Mouse (Mus musculus) embryo, embryonic 11 days (tissue): ENCODE results near the gene Iqgap3.

Experiments
- DNase-seq: peaks from one replicate; pipeline ENCODE4 v3.0.0-alpha.2; 2015

The Iqgap3 gene

GRCm38 (mm10) chr3:88081345-88082223 lies at the start of gene Iqgap3:
Gene Iqgap3 (plus strand): TSS chr3:88081971.
- peak; percentile 96 for DNase-seq

DNA sequence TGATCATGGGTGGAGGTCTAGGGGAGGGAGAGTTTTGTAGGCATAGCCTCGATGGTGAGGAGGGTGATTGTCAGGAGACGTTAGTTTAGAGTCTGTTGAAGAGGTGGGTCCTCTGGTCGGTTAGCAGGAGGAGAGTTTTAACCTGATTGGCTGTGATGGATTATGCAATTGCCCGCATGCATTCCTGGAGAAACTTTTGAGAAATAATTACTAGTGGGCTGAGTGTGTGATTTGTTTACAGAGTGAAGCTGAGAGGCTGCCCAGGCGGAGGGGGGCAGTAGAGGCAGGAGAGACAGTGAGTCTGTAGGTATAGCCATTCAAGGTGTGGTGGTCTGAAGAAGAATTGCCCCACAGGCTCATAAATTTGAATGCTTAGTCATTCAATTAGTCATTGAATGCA lies 48.3 kb upstream of the Iqgap3 start:
- DNase-seq, result no peak

DNA sequence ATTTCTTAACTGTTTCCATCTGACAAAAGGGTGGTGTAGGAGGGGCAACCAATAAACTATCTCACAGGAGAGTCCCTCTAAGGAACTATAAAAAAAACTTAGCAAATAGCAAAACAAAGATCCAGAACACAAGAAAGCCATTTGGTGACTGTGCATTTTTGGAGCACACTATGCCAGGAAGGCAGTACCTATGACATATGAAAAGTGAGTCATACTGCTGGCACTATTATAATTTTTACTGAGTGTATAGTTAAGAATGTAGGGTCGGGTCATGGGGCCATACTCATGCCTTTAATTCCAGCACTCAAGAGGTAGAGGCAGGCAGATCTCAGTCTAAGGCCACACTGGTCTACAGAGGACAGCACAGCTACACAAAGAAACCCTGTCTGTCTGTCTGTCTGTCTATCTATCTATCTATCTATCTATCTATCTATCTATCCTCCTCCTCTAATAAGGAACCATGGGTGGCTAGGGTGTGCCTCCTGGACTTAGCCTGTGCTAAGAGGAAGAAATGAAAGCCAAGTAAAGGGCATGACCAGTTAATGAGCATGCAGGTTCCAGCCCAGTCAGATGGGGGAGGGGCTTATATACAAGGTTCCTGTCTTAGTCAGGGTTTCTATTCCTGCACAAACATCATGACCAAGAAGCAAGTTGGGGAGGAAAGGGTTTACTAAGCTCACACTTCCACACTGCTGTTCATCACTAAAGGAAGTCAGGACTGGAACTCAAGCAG lies 46.0 kb upstream of the Iqgap3 start:
- no peak for DNase-seq

GRCm38 (mm10) chr3:88042661-88043421 lies 38.9 kb upstream of the Iqgap3 start, which contains the start of gene Gpatch4:
Gene Gpatch4 (plus strand): TSS chr3:88043108.
- DNase-seq, result peak; percentile 95

- DNase-seq, result no peak
Measured at GRCm38 (mm10) chr3:88049532-88049931, 32.2 kb upstream of the Iqgap3 start.

GRCm38 (mm10) chr3:88057030-88057429 lies 24.7 kb upstream of the Iqgap3 start:
- DNase-seq, result no peak

DNA sequence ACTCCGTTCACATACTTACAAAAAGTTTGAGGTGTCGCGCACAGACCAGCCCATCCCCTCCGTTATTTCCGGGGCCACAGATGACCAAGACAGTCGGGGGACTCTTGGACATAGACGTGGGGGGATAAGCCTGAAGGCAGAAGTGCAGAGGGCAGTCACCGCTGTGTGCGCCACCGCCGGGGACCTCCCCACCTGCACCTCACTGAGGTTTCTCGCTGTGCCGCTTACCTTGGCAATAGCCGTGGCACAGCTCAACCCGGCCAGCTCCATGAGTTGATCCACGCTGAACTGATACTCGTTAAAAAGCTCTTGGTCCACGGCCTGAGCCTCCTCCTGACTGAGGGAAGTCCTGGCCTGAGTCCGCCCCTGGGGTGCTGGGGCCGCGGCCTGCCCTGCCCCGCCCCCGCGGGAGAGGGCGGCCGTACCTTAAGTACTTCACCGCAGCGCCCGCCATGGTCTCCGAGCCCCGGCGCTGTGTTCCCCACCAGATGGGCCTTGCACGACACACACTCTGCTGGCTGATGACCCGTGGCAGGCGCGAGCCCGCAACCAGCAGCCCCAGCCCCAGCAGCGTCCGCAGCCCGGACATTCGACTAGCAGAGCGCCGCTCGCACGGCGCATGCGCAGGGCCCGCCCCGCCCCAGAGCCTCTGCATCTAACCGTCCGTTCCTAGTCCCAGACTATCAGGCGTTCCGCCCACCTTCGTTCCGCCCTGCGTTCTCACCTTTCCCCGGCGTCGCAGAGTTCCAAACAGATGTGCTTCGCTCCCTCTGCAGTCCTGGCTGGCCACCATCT lies 23.7 kb upstream of the Iqgap3 start, which contains the start of gene Naxe:
Naxe (minus strand) TSS at position 594 of the 795 bp plus-strand sequence.
- DNase-seq, result peak; percentile 94

DNA sequence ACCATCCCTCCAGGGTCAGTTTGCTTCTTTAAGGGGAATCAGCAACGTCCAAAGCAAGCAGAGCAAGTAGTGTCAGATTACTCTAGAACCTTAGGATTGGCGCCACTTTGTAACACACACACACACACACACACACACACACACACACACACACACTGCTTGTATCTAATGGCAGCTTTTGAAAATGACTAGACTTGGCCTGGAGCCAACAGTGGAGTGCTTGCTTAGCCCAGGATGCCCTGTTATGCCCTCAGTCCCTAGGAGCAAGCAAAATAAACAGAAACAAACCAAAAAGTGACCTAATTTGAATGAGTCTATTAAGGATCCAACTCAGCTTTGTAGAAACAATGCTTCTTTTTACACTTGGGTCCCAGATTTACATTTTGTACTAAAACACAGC lies 13.4 kb upstream of the Iqgap3 start:
- no peak for DNase-seq

- peak; percentile 80 for DNase-seq
Measured at GRCm38 (mm10) chr3:88071783-88072182, 10.0 kb upstream of the Iqgap3 start.

- DNase-seq, result no peak
Measured at GRCm38 (mm10) chr3:88073631-88074030, 8.1 kb upstream of the Iqgap3 start.

GRCm38 (mm10) chr3:88074351-88074750 lies 7.4 kb upstream of the Iqgap3 start:
- DNase-seq, result no peak

GRCm38 (mm10) chr3:88074766-88075165 lies 7.0 kb upstream of the Iqgap3 start:
- DNase-seq, result no peak

DNA sequence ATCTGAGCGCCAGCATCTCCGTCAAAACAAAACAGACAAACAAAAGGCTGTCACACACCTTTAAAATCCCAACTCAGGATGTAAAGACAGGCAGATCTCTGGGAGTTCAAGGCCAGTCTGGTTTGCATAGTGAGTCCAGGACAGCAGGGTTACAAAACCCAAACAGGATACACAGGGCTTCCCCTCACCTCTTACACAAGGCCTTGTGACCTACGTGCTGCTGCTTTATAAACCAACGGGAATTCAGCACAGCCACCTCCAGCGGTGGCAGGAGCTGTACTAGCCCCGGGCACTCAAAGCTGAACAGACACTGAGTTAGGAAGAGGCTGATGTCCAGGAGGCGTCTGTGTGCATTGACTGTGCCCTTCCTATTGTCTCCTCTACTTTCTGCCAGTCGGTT lies 4.3 kb upstream of the Iqgap3 start:
- no peak for DNase-seq

DNA sequence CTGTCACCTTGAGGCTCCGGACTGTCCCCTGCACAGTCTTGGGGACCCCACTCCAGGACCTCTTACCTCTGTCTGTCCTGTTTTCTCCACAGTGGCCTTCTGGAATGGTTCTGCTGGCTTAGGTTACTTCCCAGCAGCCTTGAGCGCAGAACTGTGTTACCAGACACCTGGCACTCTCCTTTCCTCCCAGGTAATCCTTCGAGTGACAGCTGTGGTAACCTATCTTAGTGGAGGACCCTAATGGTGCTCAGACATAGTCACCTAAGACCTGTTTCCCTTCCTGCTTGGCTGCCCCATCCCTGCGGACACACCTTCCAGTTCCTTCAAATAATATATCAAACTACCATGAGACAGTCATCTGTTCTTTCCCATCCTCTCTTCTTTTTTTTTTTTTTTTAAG lies 3.6 kb upstream of the Iqgap3 start, which contains the start of gene Ttc24:
Ttc24 (minus strand) TSS at position 101 of the 400 bp plus-strand sequence.
- DNase-seq, result no peak

DNA sequence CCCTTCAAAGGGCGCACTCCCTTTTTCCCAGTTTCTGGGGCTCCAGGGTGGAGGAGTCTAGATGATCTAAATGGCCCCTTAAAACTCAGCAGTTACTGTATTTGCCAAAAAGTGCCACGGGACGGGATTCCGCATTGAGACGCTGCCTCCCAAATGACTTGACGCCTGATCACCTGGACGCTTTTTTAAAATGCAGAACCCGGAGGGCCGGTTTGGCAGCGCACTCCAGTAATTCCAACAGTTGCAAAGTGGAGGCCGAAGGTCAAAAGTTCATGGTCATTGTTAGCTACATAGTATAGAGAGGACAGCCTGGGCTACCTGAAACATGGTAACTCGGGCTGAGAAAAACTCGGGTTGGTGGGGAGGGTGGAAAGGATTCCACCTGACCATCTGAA lies 450 bp downstream of the Iqgap3 start:
- DNase-seq, result peak; percentile 28

DNA sequence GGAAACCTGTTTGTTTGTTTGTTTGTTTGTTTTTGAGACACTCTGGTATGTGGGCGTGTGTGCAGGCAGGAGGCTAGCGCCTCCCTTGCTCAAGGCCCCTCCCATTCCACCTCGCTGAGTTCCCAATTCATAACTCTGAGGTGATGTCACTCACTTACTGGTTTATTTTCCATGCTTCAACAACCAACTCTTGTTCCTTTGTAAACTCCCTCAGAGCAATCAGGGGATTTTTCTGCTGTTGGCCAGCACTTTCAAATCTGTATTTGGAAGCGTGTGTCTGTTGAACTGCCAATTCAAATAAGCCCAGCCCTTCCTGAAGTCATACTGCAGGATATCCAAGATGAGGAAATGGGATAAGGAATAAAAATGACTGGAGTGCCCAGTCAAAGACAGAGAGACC lies 892 bp downstream of the Iqgap3 start:
- DNase-seq, result peak; percentile 24

DNA sequence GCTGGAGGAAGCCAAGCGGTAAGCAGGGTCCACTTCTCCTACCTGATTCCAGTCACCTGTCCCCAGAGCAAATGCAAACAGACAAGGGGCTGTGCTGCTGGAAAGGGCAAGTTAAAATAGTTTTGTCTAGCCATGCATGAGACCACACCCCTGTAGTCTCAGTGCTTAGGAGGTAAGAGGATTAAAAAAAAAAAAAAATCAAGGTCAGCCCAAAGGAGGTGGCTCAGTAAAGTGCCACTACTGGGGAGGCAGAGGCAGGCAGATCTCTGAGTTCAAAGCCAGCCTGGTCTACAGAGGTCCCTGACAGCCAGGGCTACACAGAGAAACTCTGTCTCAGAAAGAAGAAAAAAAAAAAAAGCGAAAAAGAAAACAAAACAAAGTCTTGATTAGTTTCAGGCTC lies 2.2 kb downstream of the Iqgap3 start:
- no peak for DNase-seq

- no peak for DNase-seq
Measured at GRCm38 (mm10) chr3:88085459-88085858, 3.7 kb downstream of the Iqgap3 start.

GRCm38 (mm10) chr3:88087688-88088087 lies 5.9 kb downstream of the Iqgap3 start:
- peak; percentile 60 for DNase-seq

- no peak for DNase-seq
Measured at GRCm38 (mm10) chr3:88090106-88090505, 8.3 kb downstream of the Iqgap3 start.

DNA sequence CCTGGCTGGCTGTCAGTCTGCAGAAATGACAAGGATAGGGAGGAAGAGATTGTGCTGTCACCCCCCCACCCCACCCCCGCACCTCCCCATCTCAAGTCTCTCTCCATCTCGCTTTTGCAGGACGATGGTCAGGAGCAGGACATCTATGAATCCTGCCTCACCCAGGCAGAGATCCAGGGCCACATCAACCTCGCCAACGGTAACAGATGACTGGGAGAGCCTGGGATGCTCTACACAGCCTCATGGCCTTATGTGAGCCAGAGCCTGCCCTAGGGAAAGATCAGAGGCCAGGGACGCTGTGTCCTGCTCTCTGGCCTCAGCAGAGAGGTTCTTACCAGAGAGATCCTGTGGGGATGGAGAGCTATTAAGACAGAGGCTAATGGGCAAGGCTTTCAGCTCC lies 8.8 kb downstream of the Iqgap3 start:
- no peak for DNase-seq

DNA sequence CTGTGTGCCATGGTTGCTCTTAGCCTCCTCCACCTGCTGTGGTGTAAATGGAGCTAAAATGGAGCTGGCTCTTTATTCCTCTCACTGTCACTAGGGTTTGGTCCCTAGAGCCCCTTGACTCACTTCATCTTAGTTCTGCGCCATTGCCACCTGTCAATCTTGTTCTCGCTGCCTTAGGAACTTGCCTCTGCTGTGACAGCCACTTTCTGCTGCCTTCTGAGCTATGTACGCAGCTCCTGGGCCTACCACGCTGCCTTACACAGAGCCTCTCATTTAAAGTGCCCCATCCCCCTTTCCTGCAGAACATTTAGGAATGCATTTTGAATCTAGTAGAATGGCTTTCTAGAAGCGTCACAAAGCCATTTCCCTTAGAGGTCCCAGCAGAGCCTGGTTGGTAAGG lies 12.4 kb downstream of the Iqgap3 start:
- DNase-seq, result no peak
